Comparison of ENCODE assay signal across 8 mouse cellular contexts in the genomic region with DNA sequence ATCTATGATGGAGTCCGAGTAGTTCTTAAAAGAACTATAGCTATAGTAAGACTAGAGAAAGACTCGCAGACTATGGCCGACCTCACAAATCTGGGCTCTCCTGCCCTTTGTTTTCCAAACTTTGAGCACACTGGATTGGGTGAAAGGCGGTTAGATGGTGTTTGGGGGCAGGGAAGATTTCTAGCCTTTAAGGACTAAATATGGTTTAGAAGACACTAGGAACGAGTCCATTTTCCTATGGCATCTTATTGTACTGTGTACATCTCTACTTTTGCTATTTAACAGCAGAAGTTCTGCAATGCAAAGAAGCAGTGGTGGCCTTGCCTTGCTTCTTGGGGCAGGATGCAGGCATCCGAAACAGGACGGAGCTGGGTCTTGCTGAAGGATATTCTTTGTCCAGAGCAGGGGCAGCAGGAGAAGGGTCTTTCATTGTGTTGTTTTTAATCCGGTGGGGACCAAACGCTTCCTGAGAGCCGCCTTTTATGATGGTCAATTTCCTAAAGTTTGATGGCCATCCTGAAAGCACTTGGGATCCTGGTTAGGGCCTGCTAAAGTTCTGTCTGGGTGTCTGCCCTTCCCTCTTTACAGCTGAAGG. TPM values are rescaled to one million over a fixed set of nuclear protein-coding genes. Genes with fewer than 3 reads are reported as not detected.
DNase-seq lines count a peak whose midpoint lies in the region; ATAC-seq and TF ChIP-seq lines count a peak whose summit lies in the region.

No protein-coding gene starts in this region.

- no peak for ATAC-seq in liver, embryonic 11.5 days (replicated peaks; ENCODE audit: low FRiP score)
- ATAC-seq in forebrain, embryonic 11.5 days (replicated peaks; ENCODE audit: low FRiP score): no peak
- no peak for ATAC-seq in limb, embryonic 12.5 days (ENCODE audit: insufficient number of reproducible peaks, insufficient read depth, low FRiP score, low TSS enrichment, low read depth)

- no peak for TF ChIP-seq CTCF in olfactory bulb, adult 2 months (IDR thresholded peaks at IDR 0.05; ENCODE audit: insufficient read depth, low read depth, low read length)

- H3K27ac ChIP-seq in liver, embryonic 11.5 days (ENCODE audit: low read depth, low read length): no peak overlapping the region
- H3K27ac ChIP-seq in forebrain, embryonic 11.5 days (ENCODE audit: low read depth, low read length): no peak overlapping the region
- H3K27ac ChIP-seq in limb, embryonic 12.5 days: peak overlapping the region; percentile 100
- H3K27ac ChIP-seq in olfactory bulb, adult 2 months (ENCODE audit: insufficient read depth, low read depth, low read length): no peak overlapping the region

- peak overlapping the region; percentile 90; the same call in 1 of the 2 replicates for H3K9ac ChIP-seq in liver, embryonic 11.5 days (ENCODE audit: low read depth, low read length)
- peak overlapping the region; percentile 96 for H3K9ac ChIP-seq in forebrain, embryonic 11.5 days (ENCODE audit: low read length)
- H3K9ac ChIP-seq in limb, embryonic 12.5 days (replicated peaks): peak overlapping the region; percentile 98

- H3K4me1 ChIP-seq in liver, embryonic 11.5 days (replicated peaks; ENCODE audit: control insufficient read depth, insufficient read depth, low read length): peaks cover 48% of the 10 kb centered on the region
- H3K4me1 ChIP-seq in forebrain, embryonic 11.5 days (replicated peaks; ENCODE audit: control insufficient read depth, insufficient read depth, low read length): peaks cover 9% of the 10 kb centered on the region; the same call in 1 of the 2 replicates
- peaks cover 47% of the 10 kb centered on the region for H3K4me1 ChIP-seq in limb, embryonic 12.5 days (replicated peaks)
- peaks cover 22% of the 10 kb centered on the region for H3K4me1 ChIP-seq in olfactory bulb, adult 2 months (ENCODE audit: control insufficient read depth, insufficient read depth, low read length)

- 36% methylated on average over 10 of the region's 10 CpGs for WGBS in liver, embryonic 11.5 days
- WGBS in forebrain, embryonic 11.5 days: 2% methylated on average over 10 of the region's 10 CpGs
- 2% methylated on average over 10 of the region's 10 CpGs for WGBS in limb, embryonic 12.5 days
- 34% methylated on average over 10 of the region's 10 CpGs for WGBS in olfactory bulb, adult 2 months

- DNase-seq in liver, embryonic 11.5 days (ENCODE audit: low spot score): no peak
- DNase-seq in liver (no peak), MN1 (ENCODE audit: low spot score) (no peak)
- no peak for DNase-seq in forebrain, embryonic 11.5 days (ENCODE audit: low spot score)
- no peak for DNase-seq in cerebellum, postnatal 36 days
- DNase-seq in thymus, postnatal 0 days (ENCODE audit: low spot score): no peak

- H3K27me3 ChIP-seq in liver, embryonic 11.5 days (replicated peaks; ENCODE audit: control insufficient read depth, insufficient read depth, low read length): no peaks in the 10 kb centered on the region
- no peaks in the 10 kb centered on the region for H3K27me3 ChIP-seq in forebrain, embryonic 11.5 days (ENCODE audit: control insufficient read depth, insufficient read depth, low read length)
- no peaks in the 10 kb centered on the region for H3K27me3 ChIP-seq in limb, embryonic 12.5 days

- TF ChIP-seq POLR2A in olfactory bulb, adult 2 months (IDR thresholded peaks at IDR 0.05; ENCODE audit: insufficient read depth, low read depth, low read length): no peak

- no peaks in the 10 kb centered on the region for H3K9me3 ChIP-seq in liver, embryonic 11.5 days (ENCODE audit: control insufficient read depth, low read length)
- no peaks in the 10 kb centered on the region for H3K9me3 ChIP-seq in forebrain, embryonic 11.5 days (ENCODE audit: control insufficient read depth, low read length)
- H3K9me3 ChIP-seq in limb, embryonic 12.5 days: no peaks in the 10 kb centered on the region

- peak overlapping the region; percentile 95 for H3K4me2 ChIP-seq in liver, embryonic 11.5 days
- H3K4me2 ChIP-seq in forebrain, embryonic 11.5 days (ENCODE audit: low read depth, low read length, severe bottlenecking): peak overlapping the region; percentile 98
- peak overlapping the region; percentile 89 for H3K4me2 ChIP-seq in limb, embryonic 12.5 days

- peak overlapping the region; percentile 89 for H3K4me3 ChIP-seq in liver, embryonic 11.5 days (ENCODE audit: low read depth, low read length)
- H3K4me3 ChIP-seq in forebrain, embryonic 11.5 days (ENCODE audit: low read depth, low read length): peak overlapping the region; percentile 62
- H3K4me3 ChIP-seq in limb, embryonic 12.5 days (replicated peaks): peak overlapping the region; percentile 98
- peak overlapping the region; percentile 100 for H3K4me3 ChIP-seq in olfactory bulb, adult 2 months (ENCODE audit: insufficient read depth, low read depth, low read length)

- no peaks in the 10 kb centered on the region for H3K36me3 ChIP-seq in liver, embryonic 11.5 days (ENCODE audit: control insufficient read depth, insufficient read depth, low read length)
- no peaks in the 10 kb centered on the region for H3K36me3 ChIP-seq in forebrain, embryonic 11.5 days (ENCODE audit: control insufficient read depth, insufficient read depth, low read length)
- no peaks in the 10 kb centered on the region for H3K36me3 ChIP-seq in limb, embryonic 12.5 days

RNA-seq across cellular contexts. Expression of a gene that starts 2.1 kb away (rescaled TPM):
- polyA plus RNA-seq in liver, embryonic 11.5 days (2014; fragmentation: Nextera tagmentation; extraction: Ambion mirVana): 9.2 and 10.2 TPM in 2 replicates
- polyA plus RNA-seq in forebrain, embryonic 11.5 days (2014; fragmentation: Nextera tagmentation; extraction: Ambion mirVana): 17.7 and 18.3 TPM in 2 replicates
- polyA plus RNA-seq in limb, embryonic 12.5 days (2016; fragmentation: Nextera tagmentation; extraction: Ambion mirVana): 45.2 and 47.2 TPM in 2 replicates
- polyA plus RNA-seq in olfactory bulb, adult 2 months (2012; ENCODE audit: insufficient read depth, insufficient read length, low replicate concordance, missing spikeins): 26.5 TPM in 1 of 2 replicates, not detected in the other
- 7.3 and 8.5 TPM in 2 replicates for polyA plus RNA-seq in thymus, postnatal 0 days (2015; fragmentation: Nextera tagmentation; extraction: Ambion mirVana)
